Mouse (Mus musculus) limb, embryonic 10.5 days (tissue): ENCODE measurements around the gene Gpr146. TPM values are rescaled to one million over a fixed set of nuclear protein-coding genes. Genes with fewer than 3 reads are reported as not detected.
A peak's percentile ranks its signal among the peaks of the same experiment; 100 is the strongest.

Source experiments
- DNase-seq: peaks from one replicate; pipeline ENCODE4 v3.0.0-alpha.2; 2017; ENCODE audit warnings: low spot score
- H3K27ac ChIP-seq: fragments of 300-500 bp; sonication (generic); 2 replicates; pipeline ENCODE4 v1.5.1; 2016; ENCODE audit warnings: mild to moderate bottlenecking
- H3K27me3 ChIP-seq: fragments of 300-500 bp; sonication (generic); 2 replicates; pipeline ENCODE4 v1.6.1; 2016; ENCODE audit warnings: low read depth, mild to moderate bottlenecking; ENCODE audit not compliant: poor library complexity, severe bottlenecking
- H3K36me3 ChIP-seq: fragments of 300-500 bp; sonication (generic); 2 replicates; pipeline ENCODE4 v1.6.1; 2016; ENCODE audit warnings: mild to moderate bottlenecking, moderate library complexity
- H3K4me1 ChIP-seq: fragments of 300-500 bp; sonication (generic); 2 replicates; pipeline ENCODE4 v1.6.1; 2016
- H3K4me3 ChIP-seq: fragments of 300-500 bp; sonication (generic); 2 replicates; pipeline ENCODE4 v1.5.1; 2016; ENCODE audit warnings: mild to moderate bottlenecking, moderate library complexity
- H3K9me3 ChIP-seq: fragments of 300-500 bp; sonication (generic); replicated peaks from 2 replicates; pipeline ENCODE4 v1.6.1; 2016; ENCODE audit warnings: mild to moderate bottlenecking
- WGBS: fragments of 180-500 bp; shearing (Covaris S2); methylation state at CpG from one replicate; pipeline ENCODE4 v1.1.7; 2016; 5-methylcytosine and 5-hydroxymethylcytosine counted together
- polyA plus RNA-seq: library from polyadenylated mRNA; unstranded; fragments of >200 nt; fragmentation: Nextera tagmentation; extraction: Ambion mirVana; gene quantifications from 2 replicates; pipeline ENCODE4 v1.2.1, GENCODE M21; 2016

The Gpr146 gene
- polyA plus RNA-seq, 1 experiment from 2014 or later = 2.3 TPM

- H3K27me3 ChIP-seq = no peaks in the 10 kb centered on the region
- peaks cover 19% of the 10 kb centered on the region for H3K36me3 ChIP-seq
- peaks cover 20% of the 10 kb centered on the region for H3K4me1 ChIP-seq
- no peak for DNase-seq
- H3K9me3 ChIP-seq = no peaks in the 10 kb centered on the region
- 84% methylated on average over 15 of the region's 15 CpGs for WGBS
- H3K27ac ChIP-seq = no peak overlapping the region
- H3K4me3 ChIP-seq = no peak overlapping the region
Measured at GRCm38 (mm10) chr5:139411665-139412314, 34.3 kb downstream of the Gpr146 start.

GRCm38 (mm10) chr5:139413545-139413944 lies 36.0 kb downstream of the Gpr146 start:
- WGBS = 84% methylated on average over 4 of the region's 4 CpGs
- no peaks in the 10 kb centered on the region for H3K9me3 ChIP-seq
- H3K27me3 ChIP-seq = no peaks in the 10 kb centered on the region
- peaks cover 10% of the 10 kb centered on the region for H3K4me1 ChIP-seq
- DNase-seq = no peak
- H3K4me3 ChIP-seq = no peak overlapping the region
- H3K36me3 ChIP-seq = peaks cover 23% of the 10 kb centered on the region
- H3K27ac ChIP-seq = no peak overlapping the region

GRCm38 (mm10) chr5:139415001-139415400 lies 37.5 kb downstream of the Gpr146 start:
- H3K4me1 ChIP-seq = peaks cover 18% of the 10 kb centered on the region
- no peak overlapping the region for H3K4me3 ChIP-seq
- no peaks in the 10 kb centered on the region for H3K27me3 ChIP-seq
- no peaks in the 10 kb centered on the region for H3K9me3 ChIP-seq
- 0 out of 2 replicates have a peak overlapping the region, but pooled peaks have one; percentile 2 for H3K27ac ChIP-seq
- peaks cover 21% of the 10 kb centered on the region for H3K36me3 ChIP-seq
- no peak for DNase-seq
- WGBS = 94% methylated on average over 5 of the region's 5 CpGs

- no peak overlapping the region for H3K4me3 ChIP-seq
- H3K9me3 ChIP-seq = no peaks in the 10 kb centered on the region
- DNase-seq = no peak
- no peaks in the 10 kb centered on the region for H3K27me3 ChIP-seq
- WGBS = 93% methylated on average over 4 of the region's 4 CpGs
- peaks cover 18% of the 10 kb centered on the region for H3K4me1 ChIP-seq
- H3K36me3 ChIP-seq = peaks cover 21% of the 10 kb centered on the region
- H3K27ac ChIP-seq = no peak overlapping the region
Measured at GRCm38 (mm10) chr5:139416942-139417341, 39.4 kb downstream of the Gpr146 start.

GRCm38 (mm10) chr5:139417480-139417879 lies 40.0 kb downstream of the Gpr146 start:
- no peak overlapping the region for H3K27ac ChIP-seq
- 77% methylated on average over 2 of the region's 3 CpGs for WGBS
- H3K4me1 ChIP-seq = peaks cover 18% of the 10 kb centered on the region
- no peaks in the 10 kb centered on the region for H3K9me3 ChIP-seq
- H3K27me3 ChIP-seq = no peaks in the 10 kb centered on the region
- no peak for DNase-seq
- H3K36me3 ChIP-seq = peaks cover 21% of the 10 kb centered on the region
- no peak overlapping the region for H3K4me3 ChIP-seq

- no peaks in the 10 kb centered on the region for H3K9me3 ChIP-seq
- peak overlapping the region; percentile 44; the same call in 1 of the 2 replicates for H3K27ac ChIP-seq
- 77% methylated on average over 2 of the region's 2 CpGs for WGBS
- peaks cover 22% of the 10 kb centered on the region for H3K4me1 ChIP-seq
- no peak overlapping the region for H3K4me3 ChIP-seq
- H3K27me3 ChIP-seq = no peaks in the 10 kb centered on the region
- H3K36me3 ChIP-seq = peaks cover 21% of the 10 kb centered on the region
- DNase-seq = no peak
Measured at GRCm38 (mm10) chr5:139418110-139418509, 40.6 kb downstream of the Gpr146 start.

- Histone ChIP-seq H3K4me1 (peaks cover 27% of the 10 kb centered on the region), H3K4me3 (no peak overlapping the region), H3K27ac (peak overlapping the region; percentile 44; the same call in 1 of the 2 replicates), H3K27me3 (no peaks in the 10 kb centered on the region), H3K36me3 (peaks cover 21% of the 10 kb centered on the region), H3K9me3 (no peaks in the 10 kb centered on the region)
- no peak for DNase-seq
- 16% methylated on average over 3 of the region's 3 CpGs for WGBS
Measured at GRCm38 (mm10) chr5:139418633-139419032, 41.1 kb downstream of the Gpr146 start.

- no peaks in the 10 kb centered on the region for H3K27me3 ChIP-seq
- no peak within 1 kb of the TSS; the same call in 1 of the 2 replicates for H3K4me3 ChIP-seq
- H3K4me1 ChIP-seq = peaks cover 30% of the 10 kb centered on the region
Measured at GRCm38 (mm10) chr5:139423026-139423865, 45.7 kb downstream of the Gpr146 start, which contains the start of gene Gper1. Gene Gper1, plus strand, starts transcription at chr5:139423151.

GRCm38 (mm10) chr5:139425198-139425597 lies 47.7 kb downstream of the Gpr146 start:
- Histone ChIP-seq H3K27ac (no peak overlapping the region; the same call in 1 of the 2 replicates), H3K27me3 (no peaks in the 10 kb centered on the region)

More at GRCm38 (mm10) chr5:139423026-139423865, 45.7 kb downstream of the Gpr146 start, which contains the start of gene Gper1:
- WGBS = 65% methylated on average over 21 of the region's 21 CpGs
- Histone ChIP-seq H3K9me3 (no peaks in the 10 kb centered on the region), H3K36me3 (peaks cover 10% of the 10 kb centered on the region; the same call in 1 of the 2 replicates), H3K27ac (peak within 1 kb of the TSS; percentile 71)
- no peak for DNase-seq

GRCm38 (mm10) chr5:139427001-139427400 lies 49.5 kb downstream of the Gpr146 start:
- Histone ChIP-seq H3K27me3 (no peaks in the 10 kb centered on the region), H3K4me1 (peaks cover 38% of the 10 kb centered on the region), H3K27ac (no peak overlapping the region), H3K4me3 (no peak overlapping the region), H3K9me3 (no peaks in the 10 kb centered on the region), H3K36me3 (peaks cover 10% of the 10 kb centered on the region; the same call in 1 of the 2 replicates)
- 88% methylated on average over 9 of the region's 9 CpGs for WGBS
- DNase-seq = no peak

More at GRCm38 (mm10) chr5:139425198-139425597, 47.7 kb downstream of the Gpr146 start:
- H3K36me3 ChIP-seq = peaks cover 10% of the 10 kb centered on the region; the same call in 1 of the 2 replicates
- no peaks in the 10 kb centered on the region for H3K9me3 ChIP-seq
- no peak overlapping the region for H3K4me3 ChIP-seq
- peaks cover 29% of the 10 kb centered on the region for H3K4me1 ChIP-seq
- DNase-seq = no peak
- WGBS = 85% methylated on average over 9 of the region's 9 CpGs

GRCm38 (mm10) chr5:139427989-139428388 lies 50.5 kb downstream of the Gpr146 start:
- WGBS = 92% methylated on average over 9 of the region's 9 CpGs
- peaks cover 10% of the 10 kb centered on the region; the same call in 1 of the 2 replicates for H3K36me3 ChIP-seq
- no peaks in the 10 kb centered on the region for H3K27me3 ChIP-seq
- H3K9me3 ChIP-seq = no peaks in the 10 kb centered on the region
- H3K27ac ChIP-seq = no peak overlapping the region
- H3K4me1 ChIP-seq = peaks cover 40% of the 10 kb centered on the region
- DNase-seq = no peak
- no peak overlapping the region for H3K4me3 ChIP-seq

- Histone ChIP-seq H3K4me1 (peaks cover 38% of the 10 kb centered on the region), H3K4me3 (no peak overlapping the region), H3K36me3 (peaks cover 10% of the 10 kb centered on the region; the same call in 1 of the 2 replicates), H3K27ac (no peak overlapping the region), H3K9me3 (no peaks in the 10 kb centered on the region), H3K27me3 (no peaks in the 10 kb centered on the region)
- WGBS = 52% methylated on average over 12 of the region's 12 CpGs
- no peak for DNase-seq
Measured at GRCm38 (mm10) chr5:139429818-139430341, 52.4 kb downstream of the Gpr146 start.
